Mouse (Mus musculus) C2C12 (cell line): ENCODE measurements around the gene Ehmt2. TPM values are rescaled to one million over a fixed set of nuclear protein-coding genes. Genes with fewer than 3 reads are reported as not detected.
"Not testable (repeated sequence)": the region's sequence is repeated elsewhere in the genome, so short reads cannot be mapped to it uniquely, and the experiment has no call there.

ENCODE experiments used
- H3K27me3 ChIP-seq: one replicate; pipeline ENCODE4 v1.6.1; 2011; ENCODE audit not compliant: control insufficient read depth, insufficient read depth, insufficient read length
- H3K36me3 ChIP-seq: one replicate; pipeline ENCODE4 v1.6.1; 2011; ENCODE audit not compliant: control insufficient read depth, insufficient read depth
- H3K4me3 ChIP-seq: one replicate; pipeline ENCODE4 v1.5.1; 2011; ENCODE audit warnings: mild to moderate bottlenecking, control low read depth; ENCODE audit not compliant: poor library complexity, insufficient read depth, severe bottlenecking
- H3K79me2 ChIP-seq: one replicate; pipeline ENCODE4 v1.6.1; 2011; ENCODE audit not compliant: control insufficient read depth, insufficient read depth
- H3K79me3 ChIP-seq: one replicate; pipeline ENCODE4 v1.6.1; 2011; ENCODE audit warnings: low read depth, control low read depth
- H3ac ChIP-seq: one replicate; pipeline ENCODE3; 2011; ENCODE audit warnings: low read depth; ENCODE audit not compliant: control insufficient read depth, insufficient read length
- CEBPB ChIP-seq: IDR thresholded peaks from one replicate; pipeline ENCODE4 v1.6.1; 2011; ENCODE audit warnings: low read depth, mild to moderate bottlenecking, control low read depth, moderate library complexity
- CTCF ChIP-seq: IDR thresholded peaks from one replicate; pipeline ENCODE4 v1.5.1; 2011; ENCODE audit not compliant: control insufficient read depth, insufficient read depth, insufficient read length
- FOSL1 ChIP-seq: IDR thresholded peaks from one replicate; pipeline ENCODE4 v1.8.0; 2011; ENCODE audit warnings: mild to moderate bottlenecking, low read length; ENCODE audit not compliant: poor library complexity, insufficient read depth, severe bottlenecking
- MAX ChIP-seq: IDR thresholded peaks from one replicate; pipeline ENCODE4 v1.6.1; 2011; ENCODE audit warnings: mild to moderate bottlenecking, control low read depth
- MYOD1 ChIP-seq: IDR thresholded peaks from one replicate; pipeline ENCODE4 v1.6.1; 2011; ENCODE audit warnings: low read depth; ENCODE audit not compliant: control insufficient read depth, insufficient read length
- MYOG ChIP-seq: IDR thresholded peaks from one replicate; pipeline ENCODE4 v1.6.1; 2011; ENCODE audit not compliant: control insufficient read depth, insufficient read length; ENCODE audit errors: extremely low read depth
- USF1 ChIP-seq: IDR thresholded peaks from one replicate; pipeline ENCODE4 v1.6.1; 2011; ENCODE audit warnings: low read depth, mild to moderate bottlenecking, control low read depth, moderate library complexity
- polyA plus RNA-seq: library from polyadenylated mRNA; unstranded; fragments of >200 nt; fragmentation: generic; extraction: Trizol; gene quantifications from one replicate; pipeline ENCODE4 v1.2.1, GENCODE M21; 2012; ENCODE audit warnings: missing spikeins

Ehmt2 gene
- polyA plus RNA-seq, 1 experiment = 106 TPM

GRCm38 (mm10) chr17:34899890-34900243 is 1.6 kb downstream of the Ehmt2 start:
- Histone ChIP-seq H3K36me3 (peaks cover 24% of the 10 kb centered on the region), H3K79me2 (peaks cover 60% of the 10 kb centered on the region), H3K4me3 (peak overlapping the region; percentile 76), H3K79me3 (peaks cover 26% of the 10 kb centered on the region), H3ac (peak overlapping the region; percentile 97), H3K27me3 (no peaks in the 10 kb centered on the region)
- TF ChIP-seq CEBPB (no peak), MYOG (no peak)

- peaks cover 29% of the 10 kb centered on the region for H3K36me3 ChIP-seq
Measured at GRCm38 (mm10) chr17:34900826-34901225, 2.6 kb downstream of the Ehmt2 start.

GRCm38 (mm10) chr17:34901948-34902347 is 3.7 kb downstream of the Ehmt2 start:
- H3K27me3 ChIP-seq, H3ac ChIP-seq, H3K4me3 ChIP-seq: not testable (repeated sequence)
- Histone ChIP-seq H3K79me2 (peaks cover 41% of the 10 kb centered on the region), H3K36me3 (peaks cover 33% of the 10 kb centered on the region), H3K79me3 (peaks cover 25% of the 10 kb centered on the region)

More at GRCm38 (mm10) chr17:34900826-34901225, 2.6 kb downstream of the Ehmt2 start:
- Histone ChIP-seq H3K79me3 (peaks cover 26% of the 10 kb centered on the region), H3K79me2 (peaks cover 51% of the 10 kb centered on the region)
- H3ac ChIP-seq, H3K4me3 ChIP-seq, H3K27me3 ChIP-seq: not testable (repeated sequence)

GRCm38 (mm10) chr17:34902895-34903294 is 4.6 kb downstream of the Ehmt2 start:
- H3K79me3 ChIP-seq = peaks cover 24% of the 10 kb centered on the region
- H3K79me2 ChIP-seq = peaks cover 33% of the 10 kb centered on the region
- H3K27me3 ChIP-seq = no peaks in the 10 kb centered on the region
- peaks cover 41% of the 10 kb centered on the region for H3K36me3 ChIP-seq
- no peak overlapping the region for H3ac ChIP-seq
- H3K4me3 ChIP-seq = no peak overlapping the region
- TF ChIP-seq USF1 = no peak
- TF ChIP-seq FOSL1 = no peak
- no peak for TF ChIP-seq MYOG
- no peak for TF ChIP-seq CTCF
- TF ChIP-seq MYOD1 = no peak
- no peak for TF ChIP-seq MAX
- TF ChIP-seq CEBPB = no peak

GRCm38 (mm10) chr17:34910982-34911381 is 12.7 kb downstream of the Ehmt2 start:
- no peaks in the 10 kb centered on the region for H3K79me2 ChIP-seq
- H3K27me3 ChIP-seq = no peaks in the 10 kb centered on the region

GRCm38 (mm10) chr17:34911945-34912351 is 13.7 kb downstream of the Ehmt2 start:
- H3K79me3 ChIP-seq = no peaks in the 10 kb centered on the region

More at GRCm38 (mm10) chr17:34910982-34911381, 12.7 kb downstream of the Ehmt2 start:
- no peak overlapping the region for H3K4me3 ChIP-seq
- TF ChIP-seq FOSL1 = no peak
- no peak for TF ChIP-seq MYOD1
- no peak for TF ChIP-seq MAX
- no peak for TF ChIP-seq USF1
- no peak for TF ChIP-seq MYOG
- TF ChIP-seq CEBPB = no peak
- TF ChIP-seq CTCF = no peak
- no peak overlapping the region for H3ac ChIP-seq
- no peaks in the 10 kb centered on the region for H3K79me3 ChIP-seq
- H3K36me3 ChIP-seq = peaks cover 68% of the 10 kb centered on the region

More at GRCm38 (mm10) chr17:34911945-34912351, 13.7 kb downstream of the Ehmt2 start:
- no peak overlapping the region for H3ac ChIP-seq
- TF ChIP-seq MYOD1 (no peak), CTCF (peak; percentile 92)
- peaks cover 65% of the 10 kb centered on the region for H3K36me3 ChIP-seq
- no peaks in the 10 kb centered on the region for H3K27me3 ChIP-seq
- no peak overlapping the region for H3K4me3 ChIP-seq
- H3K79me2 ChIP-seq = no peaks in the 10 kb centered on the region
